Comparison of ENCODE assay signal across 19 mouse cellular contexts in genomic region chr17:60197004-60197403, GRCm38 (mm10).
DNase-seq lines count a peak whose midpoint lies in the region; ATAC-seq and TF ChIP-seq lines count a peak whose summit lies in the region.
"Had no signal": no experiment of that assay in that cellular context is flagged by ENCODE, and none has a peak within 500 bp of the region (broad histone marks: within the 10 kb centered on the region; RNA-seq: fewer than 3 reads in every experiment).

No protein-coding gene starts in this region.

- WGBS in midbrain, embryonic 13.5 days: 97% methylated on average over 2 of the region's 2 CpGs
- 94% methylated on average over 2 of the region's 2 CpGs for WGBS in midbrain, postnatal 0 days

- H3K4me1 ChIP-seq in midbrain, embryonic 13.5 days (replicated peaks): no peaks in the 10 kb centered on the region
- H3K4me1 ChIP-seq in midbrain, postnatal 0 days (ENCODE audit: insufficient read depth, low read length): no peaks in the 10 kb centered on the region

- intact Hi-C loops in heart, postnatal 36 days (cut with DNase I): no loop called here

- H3K4me3 ChIP-seq in midbrain, embryonic 13.5 days (replicated peaks): no peak overlapping the region
- H3K4me3 ChIP-seq in midbrain, postnatal 0 days (ENCODE audit: low read depth, low read length): no peak overlapping the region

- peak; percentile 77 for DNase-seq in heart, adult 11 months
- no peak for DNase-seq in heart, postnatal 36 days
- no peak for DNase-seq in midbrain, postnatal 0 days (ENCODE audit: low spot score)
- DNase-seq: adrenal gland, adult 2 months; adrenal gland, adult 8-10 months; adrenal gland, postnatal 10 days; adrenal gland, postnatal 14 days; adrenal gland, postnatal 25 days; adrenal gland, postnatal 36 days; B cell, adult 2 months; cerebellum, adult 11 months; cerebellum, adult 11-12 months; cerebellum, adult 18-20 months had no signal

- no peak overlapping the region for H3K4me2 ChIP-seq in midbrain, embryonic 13.5 days (replicated peaks)
- no peak overlapping the region for H3K4me2 ChIP-seq in midbrain, postnatal 0 days (ENCODE audit: low read depth, low read length, poor library complexity, severe bottlenecking)

- H3K27ac ChIP-seq in midbrain, embryonic 13.5 days: no peak overlapping the region
- H3K27ac ChIP-seq in midbrain, postnatal 0 days (ENCODE audit: low read depth, low read length): no peak overlapping the region

- H3K36me3 ChIP-seq in midbrain, embryonic 13.5 days: no peaks in the 10 kb centered on the region
- H3K36me3 ChIP-seq in midbrain, postnatal 0 days (ENCODE audit: insufficient read depth, low read length): no peaks in the 10 kb centered on the region
- H3K36me3 ChIP-seq: G1E had no signal

- no peaks in the 10 kb centered on the region for H3K27me3 ChIP-seq in midbrain, embryonic 13.5 days
- H3K27me3 ChIP-seq in midbrain, postnatal 0 days (ENCODE audit: insufficient read depth, low read length): no peaks in the 10 kb centered on the region
- H3K27me3 ChIP-seq: CH12.LX, Patski had no signal

- no peaks in the 10 kb centered on the region for H3K9me3 ChIP-seq in midbrain, embryonic 13.5 days
- no peaks in the 10 kb centered on the region for H3K9me3 ChIP-seq in midbrain, postnatal 0 days (ENCODE audit: low read length)

- no peak overlapping the region for H3K9ac ChIP-seq in midbrain, embryonic 13.5 days (replicated peaks)
- H3K9ac ChIP-seq in midbrain, postnatal 0 days (replicated peaks; ENCODE audit: low read length, poor library complexity, severe bottlenecking): no peak overlapping the region

- no peak for TF ChIP-seq CTCF in midbrain, postnatal 0 days (IDR thresholded peaks at IDR 0.05)

- ATAC-seq in midbrain, embryonic 13.5 days: peak; percentile 55; the same call in 1 of the 2 replicates
- no peak for ATAC-seq in midbrain, postnatal 0 days (ENCODE audit: low FRiP score)
- ATAC-seq: activated CD4-positive, CD25-positive, alpha-beta regulatory T cell, adult 4 months; CD4-positive, CD25-positive, alpha-beta regulatory T cell, adult 4 months; Patski had no signal
